Mouse (Mus musculus): ENCODE measurements around the gene Pspn.

GRCm38 (mm10) chr17:56995046-56995445 lies 4.8 kb downstream of the Pspn start:
- TF ChIP-seq CTCF (IDR thresholded peaks at IDR 0.05) (no peak), EP300 (IDR thresholded peaks at IDR 0.05) (no peak)
